Mouse (Mus musculus) adrenal gland, postnatal 14 days (tissue): ENCODE measurements at regions not wholly inside any gene's neighbourhood (a gene's known extent, or its start where the extent isn't known, plus 50 kb on each side); places are given as distances from the start of the nearest gene placed in this dataset.
A peak's percentile ranks its signal among the peaks of the same experiment; 100 is the strongest.

Source experiments
- DNase-seq: peaks from one replicate; pipeline ENCODE4 v3.0.0; 2021; ENCODE audit warnings: mixed read lengths

GRCm38 (mm10) chr1:184297001-184297740 is 263.1 kb upstream of the 1700056E22Rik start:
- no peak for DNase-seq

- DNase-seq = no peak
Measured at GRCm38 (mm10) chr1:184291129-184291528, 257.0 kb upstream of the 1700056E22Rik start.

- peak; percentile 76 for DNase-seq
Measured at GRCm38 (mm10) chr1:184289733-184290416, 255.8 kb upstream of the 1700056E22Rik start.

GRCm38 (mm10) chr1:184281768-184282167 is 247.7 kb upstream of the 1700056E22Rik start:
- DNase-seq = no peak

GRCm38 (mm10) chr1:184279263-184279662 is 245.2 kb upstream of the 1700056E22Rik start:
- no peak for DNase-seq

- DNase-seq = no peak
Measured at GRCm38 (mm10) chr1:184277001-184277400, 242.9 kb upstream of the 1700056E22Rik start.

GRCm38 (mm10) chr1:184275877-184276276 is 241.8 kb upstream of the 1700056E22Rik start:
- no peak for DNase-seq

- no peak for DNase-seq
Measured at GRCm38 (mm10) chr1:184275396-184275795, 241.3 kb upstream of the 1700056E22Rik start.

- no peak for DNase-seq
Measured at GRCm38 (mm10) chr1:184274704-184275103, 240.6 kb upstream of the 1700056E22Rik start.

GRCm38 (mm10) chr1:184273722-184274121 is 239.6 kb upstream of the 1700056E22Rik start:
- DNase-seq = no peak

GRCm38 (mm10) chr1:184271254-184271653 is 237.2 kb upstream of the 1700056E22Rik start:
- no peak for DNase-seq

GRCm38 (mm10) chr1:184266051-184266450 is 231.9 kb upstream of the 1700056E22Rik start:
- DNase-seq = peak; percentile 78

- DNase-seq = peak; percentile 22
Measured at GRCm38 (mm10) chr1:184262975-184263374, 228.9 kb upstream of the 1700056E22Rik start.

GRCm38 (mm10) chr1:184261385-184261727 is 227.3 kb upstream of the 1700056E22Rik start:
- no peak for DNase-seq

- DNase-seq = no peak
Measured at GRCm38 (mm10) chr1:184260722-184261384, 226.8 kb upstream of the 1700056E22Rik start.

- no peak for DNase-seq
Measured at GRCm38 (mm10) chr1:184259853-184260252, 225.8 kb upstream of the 1700056E22Rik start.

GRCm38 (mm10) chr1:184257356-184257755 is 223.3 kb upstream of the 1700056E22Rik start:
- DNase-seq = no peak

- no peak for DNase-seq
Measured at GRCm38 (mm10) chr1:184254951-184255350, 220.8 kb upstream of the 1700056E22Rik start.

- DNase-seq = no peak
Measured at GRCm38 (mm10) chr1:184244730-184245488, 210.8 kb upstream of the 1700056E22Rik start.

GRCm38 (mm10) chr1:184244296-184244695 is 210.2 kb upstream of the 1700056E22Rik start:
- no peak for DNase-seq

- DNase-seq = no peak
Measured at GRCm38 (mm10) chr1:184241846-184242245, 207.7 kb upstream of the 1700056E22Rik start.
